Mouse (Mus musculus) spleen, adult 2 months (tissue): ENCODE results near the gene Il11ra1.

ENCODE experiments used
- CTCF ChIP-seq: fragments of 200-500 bp; IDR thresholded peaks from 2 replicates; pipeline ENCODE4 v1.5.1; 2011; ENCODE audit warnings: mild to moderate bottlenecking, inconsistent platforms; ENCODE audit not compliant: insufficient read depth, insufficient read length, insufficient replicate concordance; ENCODE audit errors: extremely low read depth
- POLR2A ChIP-seq: fragments of 200-500 bp; IDR thresholded peaks from 2 replicates; pipeline ENCODE4 v1.6.1; 2011; ENCODE audit warnings: low read depth, low read length, inconsistent platforms

GRCm38 (mm10) chr4:41655525-41655924 lies 44.3 kb upstream of the Il11ra1 start:
- TF ChIP-seq CTCF: no peak
- TF ChIP-seq POLR2A: no peak
